Mouse (Mus musculus): ENCODE measurements around the gene Zfp683. TPM values are rescaled to one million over a fixed set of nuclear protein-coding genes. Genes with fewer than 3 reads are reported as not detected.
A peak's percentile ranks its signal among the peaks of the same experiment; 100 is the strongest.

Gene Zfp683
- total RNA-seq, 2 experiments from 2014 or later = not detected

- DNase-seq = no peak
These were observed 37.5 kb downstream of the Zfp683 start for GRCm38 (mm10) chr4:134091225-134091529.

- peak; percentile 65 for DNase-seq
These were observed 39.0 kb downstream of the Zfp683 start for GRCm38 (mm10) chr4:134092382-134093288.

- DNase-seq = no peak
These were observed 40.4 kb downstream of the Zfp683 start for GRCm38 (mm10) chr4:134094004-134094564.

- DNase-seq = no peak
These were observed 41.4 kb downstream of the Zfp683 start, which contains the start of gene Cd52 for GRCm38 (mm10) chr4:134094923-134095547. TSS of gene Cd52 (minus strand) at chr4:134095082.

GRCm38 (mm10) chr4:134096120-134096519 lies 42.5 kb downstream of the Zfp683 start:
- DNase-seq = no peak

GRCm38 (mm10) chr4:134097015-134097608 lies 43.5 kb downstream of the Zfp683 start:
- no peak for DNase-seq

GRCm38 (mm10) chr4:134098628-134099027 lies 45.0 kb downstream of the Zfp683 start:
- DNase-seq = no peak

- no peak for DNase-seq
These were observed 46.6 kb downstream of the Zfp683 start for GRCm38 (mm10) chr4:134100245-134100644.

- peak; percentile 74 for DNase-seq
These were observed 48.5 kb downstream of the Zfp683 start, which contains the start of gene Ubxn11 for GRCm38 (mm10) chr4:134101979-134102741. TSS of gene Ubxn11 (plus strand) at chr4:134102570.

- no peak for DNase-seq
These were observed 49.1 kb downstream of the Zfp683 start for GRCm38 (mm10) chr4:134102742-134103119.

- DNase-seq = no peak
These were observed 52.5 kb downstream of the Zfp683 start for GRCm38 (mm10) chr4:134106105-134106504.

GRCm38 (mm10) chr4:134107730-134108129 lies 54.1 kb downstream of the Zfp683 start:
- no peak for DNase-seq

GRCm38 (mm10) chr4:134108196-134108595 lies 54.6 kb downstream of the Zfp683 start:
- DNase-seq = no peak

Other genes with a start within 250 kb of the Zfp683 start
- 1 to 10 TPM; 7.2 to 8.1 TPM for gene Rps6ka1, start 166.0 kb upstream of the Zfp683 start, total RNA-seq (2021)
- gene Hmgn2, start 85.2 kb upstream of the Zfp683 start, total RNA-seq (2021) = 100 to 1,000 TPM; 225 to 257 TPM
- 10 to 100 TPM; 16.7 to 17.5 TPM for gene Dhdds, start 52.9 kb upstream of the Zfp683 start, total RNA-seq (2021)
- gene Lin28a, start 35.0 kb upstream of the Zfp683 start, total RNA-seq (2021) = 1 to 10 TPM; 1.7 to 2.8 TPM
- not detected for gene Crybg2, start 7.0 kb downstream of the Zfp683 start, total RNA-seq (2021)
- 1 to 10 TPM in 1 of 2 experiments, under 1 TPM in 1; 0.70 to 2.1 TPM for gene Cd52, start 41.2 kb downstream of the Zfp683 start, total RNA-seq (2021)
- 1 to 10 TPM in 1 of 2 experiments, under 1 TPM in 1; 0.73 to 1.7 TPM for gene Ubxn11, start 48.7 kb downstream of the Zfp683 start, total RNA-seq (2021)
- gene Sh3bgrl3, start 75.0 kb downstream of the Zfp683 start, total RNA-seq (2021) = 10 to 100 TPM; 44.9 to 59.6 TPM
- gene Cep85, start 133.3 kb downstream of the Zfp683 start, total RNA-seq (2021) = 10 to 100 TPM; 50.5 to 55.0 TPM
- not detected for gene Gm7534, start 149.2 kb downstream of the Zfp683 start, total RNA-seq (2021)
- gene Catsper4, start 173.5 kb downstream of the Zfp683 start, total RNA-seq (2021) = 1 to 10 TPM in 1 of 2 experiments, not detected in 1; 1.1 TPM
- 1 to 10 TPM; 3.3 to 5.2 TPM for gene Cnksr1, start 184.6 kb downstream of the Zfp683 start, total RNA-seq (2021)
- gene E130218I03Rik, start 189.8 kb downstream of the Zfp683 start, total RNA-seq (2021) = not detected
- gene Zfp593, start 191.8 kb downstream of the Zfp683 start, total RNA-seq (2021) = 1 to 10 TPM; 3.4 to 4.3 TPM
- not detected for gene Gm30191, start 193.1 kb downstream of the Zfp683 start, total RNA-seq (2021)
- gene Grrp1, start 200.3 kb downstream of the Zfp683 start, total RNA-seq (2021) = 1 to 10 TPM; 5.1 to 6.0 TPM
- gene Pdik1l, start 234.1 kb downstream of the Zfp683 start, total RNA-seq (2021) = 1 to 10 TPM; 5.8 to 8.4 TPM